Mouse (Mus musculus) small intestine, adult 2 months (tissue): ENCODE measurements around the gene Gtf2i.

Source experiments
- CTCF ChIP-seq: fragments of 200-500 bp; IDR thresholded peaks from 2 replicates; pipeline ENCODE4 v1.5.1; 2012; ENCODE audit warnings: low read depth, mild to moderate bottlenecking, control low read depth, inconsistent platforms, low read length, moderate library complexity, mixed read lengths; ENCODE audit not compliant: insufficient replicate concordance, insufficient read length; ENCODE audit errors: extremely low read depth
- POLR2A ChIP-seq: fragments of 200-500 bp; IDR thresholded peaks from 2 replicates; pipeline ENCODE4 v1.6.1; 2012; ENCODE audit warnings: low read depth, mild to moderate bottlenecking, control low read depth, inconsistent platforms, low read length, moderate library complexity

- TF ChIP-seq CTCF (no peak), POLR2A (no peak)
Observed at GRCm38 (mm10) chr5:134237936-134238760, 76.4 kb downstream of the Gtf2i start.
